Mouse (Mus musculus): Measurements from ENCODE around the gene Hikeshi.

Hikeshi gene

GRCm38 (mm10) chr7:89913432-89914158 lies 27.4 kb downstream of the Hikeshi start:
- DNase-seq (ENCODE audit: low spot score in 2 of 2) = no peak

GRCm38 (mm10) chr7:89912356-89912755 lies 28.6 kb downstream of the Hikeshi start:
- DNase-seq (ENCODE audit: low spot score in 2 of 2) = no peak

- no peak for DNase-seq (ENCODE audit: low spot score in 2 of 2)
These were observed 31.3 kb downstream of the Hikeshi start for GRCm38 (mm10) chr7:89909711-89910110.

GRCm38 (mm10) chr7:89908899-89909621 lies 31.9 kb downstream of the Hikeshi start:
- DNase-seq (ENCODE audit: low spot score in 2 of 2) = no peak

- DNase-seq (ENCODE audit: low spot score in 2 of 2) = no peak
These were observed 32.6 kb downstream of the Hikeshi start for GRCm38 (mm10) chr7:89908421-89908820.

GRCm38 (mm10) chr7:89907950-89908349 lies 33.1 kb downstream of the Hikeshi start:
- DNase-seq (ENCODE audit: low spot score in 2 of 2) = peak; percentile 66 to 88

GRCm38 (mm10) chr7:89903442-89904343 lies 37.3 kb downstream of the Hikeshi start, which contains the start of gene Ccdc81:
Gene Ccdc81 (minus strand): TSS chr7:89903629.
- no peak for DNase-seq (ENCODE audit: low spot score in 2 of 2)

GRCm38 (mm10) chr7:89903007-89903406 lies 38.0 kb downstream of the Hikeshi start:
- DNase-seq (ENCODE audit: low spot score in 2 of 2) = no peak

GRCm38 (mm10) chr7:89891856-89892255 lies 49.1 kb downstream of the Hikeshi start:
- no peak for DNase-seq (ENCODE audit: low spot score in 2 of 2)

GRCm38 (mm10) chr7:89891412-89891811 lies 49.6 kb downstream of the Hikeshi start:
- DNase-seq (ENCODE audit: low spot score in 2 of 2) = no peak

- DNase-seq (ENCODE audit: low spot score in 2 of 2) = no peak
These were observed 56.5 kb downstream of the Hikeshi start for GRCm38 (mm10) chr7:89884551-89884950.

GRCm38 (mm10) chr7:89879686-89880085 lies 61.3 kb downstream of the Hikeshi start:
- no peak for DNase-seq (ENCODE audit: low spot score in 2 of 2)
